Mouse (Mus musculus): ENCODE measurements around the gene Sox15. TPM values are rescaled to one million over a fixed set of nuclear protein-coding genes. Genes with fewer than 3 reads are reported as not detected.

The Sox15 gene
- polyA plus RNA-seq, 1 experiment from 2014 or later = 7.9 TPM

- H3K4me1 ChIP-seq (ENCODE audit: control insufficient read depth, insufficient read depth, low read length) = peaks cover 25% of the 10 kb centered on the region
- H3K4me2 ChIP-seq (ENCODE audit: low read depth, low read length) = peak within 1 kb of the TSS; percentile 2; the same call in 1 of the 2 replicates
- whole genome bisulfite sequencing = 20% methylated on average over 7 of the region's 7 CpGs
- no peak within 1 kb of the TSS for H3K4me3 ChIP-seq (replicated peaks; ENCODE audit: low read length)
- no peaks in the 10 kb centered on the region for H3K9me3 ChIP-seq (replicated peaks; ENCODE audit: control insufficient read depth, low read length)
- ATAC-seq (ENCODE audit: insufficient read depth, low FRiP score) = 0 out of 2 replicates have a peak, but pooled peaks have one; percentile 16
- no peak within 1 kb of the TSS for H3K9ac ChIP-seq (ENCODE audit: low read length)
- H3K27me3 ChIP-seq (ENCODE audit: control insufficient read depth, insufficient read depth, low read length) = no peaks in the 10 kb centered on the region
- H3K36me3 ChIP-seq (ENCODE audit: control insufficient read depth, insufficient read depth, low read length) = peaks cover 34% of the 10 kb centered on the region
- peak within 1 kb of the TSS; percentile 58 for H3K27ac ChIP-seq (ENCODE audit: low read length)
Observed at GRCm38 (mm10) chr11:69665961-69666664, 11.0 kb downstream of the Sox15 start, which contains the start of gene Cd68. Gene Cd68 (minus strand): TSS chr11:69666153.

GRCm38 (mm10) chr11:69666665-69667005 lies 11.5 kb downstream of the Sox15 start:
- Histone ChIP-seq H3K4me1 (ENCODE audit: control insufficient read depth, insufficient read depth, low read length) (peaks cover 20% of the 10 kb centered on the region), H3K4me3 (replicated peaks; ENCODE audit: low read length) (no peak overlapping the region), H3K27ac (ENCODE audit: low read length) (peak overlapping the region; percentile 53), H3K9ac (ENCODE audit: low read length) (no peak overlapping the region), H3K36me3 (ENCODE audit: control insufficient read depth, insufficient read depth, low read length) (peaks cover 34% of the 10 kb centered on the region), H3K9me3 (replicated peaks; ENCODE audit: control insufficient read depth, low read length) (no peaks in the 10 kb centered on the region), H3K4me2 (ENCODE audit: low read depth, low read length) (no peak overlapping the region), H3K27me3 (ENCODE audit: control insufficient read depth, insufficient read depth, low read length) (no peaks in the 10 kb centered on the region)
- WGBS = 81% methylated on average over 3 of the region's 3 CpGs
- ATAC-seq (ENCODE audit: insufficient read depth, low FRiP score) = no peak

- no peaks in the 10 kb centered on the region for H3K9me3 ChIP-seq (replicated peaks; ENCODE audit: control insufficient read depth, low read length)
- peak overlapping the region; percentile 97 for H3K4me2 ChIP-seq (ENCODE audit: low read depth, low read length)
- H3K27ac ChIP-seq (ENCODE audit: low read length) = peak overlapping the region; percentile 96
- peaks cover 30% of the 10 kb centered on the region for H3K36me3 ChIP-seq (ENCODE audit: control insufficient read depth, insufficient read depth, low read length)
- ATAC-seq (ENCODE audit: insufficient read depth, low FRiP score) = peak; percentile 79
- peaks cover 18% of the 10 kb centered on the region for H3K4me1 ChIP-seq (ENCODE audit: control insufficient read depth, insufficient read depth, low read length)
- H3K4me3 ChIP-seq (replicated peaks; ENCODE audit: low read length) = peak overlapping the region; percentile 73
- WGBS = under 1% methylated on average over 61 of the region's 61 CpGs
- peak overlapping the region; percentile 100 for H3K9ac ChIP-seq (ENCODE audit: low read length)
- H3K27me3 ChIP-seq (ENCODE audit: control insufficient read depth, insufficient read depth, low read length) = no peaks in the 10 kb centered on the region
Observed at GRCm38 (mm10) chr11:69670786-69671725, 15.9 kb downstream of the Sox15 start.

- H3K4me3 ChIP-seq (replicated peaks; ENCODE audit: low read length) = peak overlapping the region; percentile 73
- peak overlapping the region; percentile 96 for H3K27ac ChIP-seq (ENCODE audit: low read length)
- no peaks in the 10 kb centered on the region for H3K27me3 ChIP-seq (ENCODE audit: control insufficient read depth, insufficient read depth, low read length)
- peaks cover 18% of the 10 kb centered on the region for H3K4me1 ChIP-seq (ENCODE audit: control insufficient read depth, insufficient read depth, low read length)
- H3K4me2 ChIP-seq (ENCODE audit: low read depth, low read length) = 0 out of 2 replicates have a peak overlapping the region, but pooled peaks have one; percentile 97
- peak overlapping the region; percentile 100 for H3K9ac ChIP-seq (ENCODE audit: low read length)
- ATAC-seq (ENCODE audit: insufficient read depth, low FRiP score) = peak; percentile 0; the same call in 1 of the 2 replicates
- WGBS = under 1% methylated on average over 43 of the region's 43 CpGs
- H3K9me3 ChIP-seq (replicated peaks; ENCODE audit: control insufficient read depth, low read length) = no peaks in the 10 kb centered on the region
- H3K36me3 ChIP-seq (ENCODE audit: control insufficient read depth, insufficient read depth, low read length) = peaks cover 23% of the 10 kb centered on the region
Observed at GRCm38 (mm10) chr11:69671726-69672124, 16.6 kb downstream of the Sox15 start.

- Histone ChIP-seq H3K4me2 (ENCODE audit: low read depth, low read length) (peak within 1 kb of the TSS; percentile 97), H3K4me3 (replicated peaks; ENCODE audit: low read length) (peak within 1 kb of the TSS; percentile 73), H3K9me3 (replicated peaks; ENCODE audit: control insufficient read depth, low read length) (no peaks in the 10 kb centered on the region), H3K9ac (ENCODE audit: low read length) (peak within 1 kb of the TSS; percentile 100), H3K36me3 (ENCODE audit: control insufficient read depth, insufficient read depth, low read length) (peaks cover 23% of the 10 kb centered on the region), H3K4me1 (ENCODE audit: control insufficient read depth, insufficient read depth, low read length) (peaks cover 18% of the 10 kb centered on the region), H3K27me3 (ENCODE audit: control insufficient read depth, insufficient read depth, low read length) (no peaks in the 10 kb centered on the region), H3K27ac (ENCODE audit: low read length) (peak within 1 kb of the TSS; percentile 96)
- under 1% methylated on average over 36 of the region's 36 CpGs for WGBS
- ATAC-seq (ENCODE audit: insufficient read depth, low FRiP score) = peak; percentile 98
Observed at GRCm38 (mm10) chr11:69672211-69672706, 17.1 kb downstream of the Sox15 start, which contains the start of gene Eif4a1. Gene Eif4a1 (minus strand): TSS chr11:69672423.

GRCm38 (mm10) chr11:69679144-69679543 lies 24.0 kb downstream of the Sox15 start:
- WGBS = 96% methylated on average over 2 of the region's 2 CpGs

GRCm38 (mm10) chr11:69680136-69680855 lies 25.2 kb downstream of the Sox15 start:
- ATAC-seq (ENCODE audit: insufficient read depth, low FRiP score) = no peak
- H3K9ac ChIP-seq (ENCODE audit: low read length) = peak overlapping the region; percentile 86
- H3K4me3 ChIP-seq (replicated peaks; ENCODE audit: low read length) = peak overlapping the region; percentile 91
- no peak overlapping the region for H3K27ac ChIP-seq (ENCODE audit: low read length)
- H3K36me3 ChIP-seq (ENCODE audit: control insufficient read depth, insufficient read depth, low read length) = no peaks in the 10 kb centered on the region
- H3K4me2 ChIP-seq (ENCODE audit: low read depth, low read length) = peak overlapping the region; percentile 97
- no peaks in the 10 kb centered on the region for H3K27me3 ChIP-seq (ENCODE audit: control insufficient read depth, insufficient read depth, low read length)
- H3K4me1 ChIP-seq (ENCODE audit: control insufficient read depth, insufficient read depth, low read length) = peaks cover 21% of the 10 kb centered on the region
- no peaks in the 10 kb centered on the region for H3K9me3 ChIP-seq (replicated peaks; ENCODE audit: control insufficient read depth, low read length)
- 87% methylated on average over 30 of the region's 30 CpGs for WGBS

More at GRCm38 (mm10) chr11:69679144-69679543, 24.0 kb downstream of the Sox15 start:
- ATAC-seq (ENCODE audit: insufficient read depth, low FRiP score) = no peak
- no peak overlapping the region for H3K9ac ChIP-seq (ENCODE audit: low read length)
- no peaks in the 10 kb centered on the region for H3K27me3 ChIP-seq (ENCODE audit: control insufficient read depth, insufficient read depth, low read length)
- H3K4me2 ChIP-seq (ENCODE audit: low read depth, low read length) = no peak overlapping the region
- H3K4me1 ChIP-seq (ENCODE audit: control insufficient read depth, insufficient read depth, low read length) = peaks cover 15% of the 10 kb centered on the region
- no peaks in the 10 kb centered on the region for H3K36me3 ChIP-seq (ENCODE audit: control insufficient read depth, insufficient read depth, low read length)
- no peaks in the 10 kb centered on the region for H3K9me3 ChIP-seq (replicated peaks; ENCODE audit: control insufficient read depth, low read length)
- H3K27ac ChIP-seq (ENCODE audit: low read length) = no peak overlapping the region
- H3K4me3 ChIP-seq (replicated peaks; ENCODE audit: low read length) = no peak overlapping the region

GRCm38 (mm10) chr11:69681314-69682208 lies 26.4 kb downstream of the Sox15 start, which contains the start of gene Senp3:
Gene Senp3 (minus strand): TSS chr11:69682084.
- Histone ChIP-seq H3K4me3 (replicated peaks; ENCODE audit: low read length) (peak within 1 kb of the TSS; percentile 91), H3K27ac (ENCODE audit: low read length) (peak within 1 kb of the TSS; percentile 89), H3K36me3 (ENCODE audit: control insufficient read depth, insufficient read depth, low read length) (no peaks in the 10 kb centered on the region), H3K9me3 (replicated peaks; ENCODE audit: control insufficient read depth, low read length) (no peaks in the 10 kb centered on the region), H3K27me3 (ENCODE audit: control insufficient read depth, insufficient read depth, low read length) (no peaks in the 10 kb centered on the region), H3K9ac (ENCODE audit: low read length) (peak within 1 kb of the TSS; percentile 86), H3K4me1 (ENCODE audit: control insufficient read depth, insufficient read depth, low read length) (peaks cover 34% of the 10 kb centered on the region), H3K4me2 (ENCODE audit: low read depth, low read length) (peak within 1 kb of the TSS; percentile 97)
- WGBS = under 1% methylated on average over 79 of the region's 80 CpGs
- ATAC-seq (ENCODE audit: insufficient read depth, low FRiP score) = peak; percentile 95

Measured in stomach, embryonic 16.5 days (tissue).